Mouse (Mus musculus): Measurements from ENCODE around the gene Hgfac. TPM values are rescaled to one million over a fixed set of nuclear protein-coding genes. Genes with fewer than 3 reads are reported as not detected.

The Hgfac gene
- polyA plus RNA-seq, 1 experiment = 0.13 TPM

- no peak overlapping the region for H3K4me3 ChIP-seq (replicated peaks; ENCODE audit: insufficient read depth, low read depth, low read length)
- H3K4me1 ChIP-seq (ENCODE audit: control insufficient read depth, insufficient read depth, low read length) = no peaks in the 10 kb centered on the region; the same call in 1 of the 2 replicates
- H3K27ac ChIP-seq (ENCODE audit: insufficient read depth, low read length) = no peak overlapping the region
- WGBS = 76% methylated on average over 2 of the region's 2 CpGs
- TF ChIP-seq CTCF (IDR thresholded peaks at IDR 0.05; ENCODE audit: borderline replicate concordance, insufficient read depth, low read depth, low read length) (no peak), POLR2A (IDR thresholded peaks at IDR 0.05; ENCODE audit: borderline replicate concordance, insufficient read depth, low read length) (no peak)
- DNase-seq = no peak
- H3K27me3 ChIP-seq (ENCODE audit: control insufficient read depth, insufficient read depth, low read length) = no peaks in the 10 kb centered on the region
Measured at GRCm38 (mm10) chr5:35006599-35006998, 34.7 kb upstream of the Hgfac start.

DNA sequence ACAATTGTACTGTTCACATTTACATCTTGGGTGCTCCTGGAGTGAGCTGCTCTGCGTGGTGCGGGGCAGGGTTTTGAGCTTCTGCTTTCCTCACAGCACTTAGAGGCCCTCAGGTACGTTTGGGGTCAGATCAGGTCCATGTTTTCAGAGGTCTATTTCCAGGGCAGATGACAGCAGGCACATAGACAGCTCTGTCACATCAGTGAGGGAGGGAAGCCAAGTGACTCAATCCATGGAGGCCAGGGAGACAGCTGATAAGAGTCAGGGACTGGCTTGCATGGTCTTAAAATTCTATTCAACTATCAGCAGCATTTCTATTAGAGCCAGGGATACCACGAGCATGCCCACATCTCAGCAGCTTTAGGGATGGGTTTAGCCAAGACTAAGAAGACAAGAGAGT, 32.1 kb upstream of the Hgfac start:
- H3K27me3 ChIP-seq (ENCODE audit: control insufficient read depth, insufficient read depth, low read length) = no peaks in the 10 kb centered on the region

GRCm38 (mm10) chr5:35010656-35011055, 30.7 kb upstream of the Hgfac start:
- DNase-seq = no peak
- WGBS = 44% methylated on average over 5 of the region's 5 CpGs
- TF ChIP-seq CTCF (IDR thresholded peaks at IDR 0.05; ENCODE audit: borderline replicate concordance, insufficient read depth, low read depth, low read length) (no peak), POLR2A (IDR thresholded peaks at IDR 0.05; ENCODE audit: borderline replicate concordance, insufficient read depth, low read length) (no peak)
- Histone ChIP-seq H3K27ac (ENCODE audit: insufficient read depth, low read length) (no peak overlapping the region), H3K4me1 (ENCODE audit: control insufficient read depth, insufficient read depth, low read length) (no peaks in the 10 kb centered on the region), H3K4me3 (replicated peaks; ENCODE audit: insufficient read depth, low read depth, low read length) (no peak overlapping the region), H3K27me3 (ENCODE audit: control insufficient read depth, insufficient read depth, low read length) (no peaks in the 10 kb centered on the region)

More for the DNA sequence above, 32.1 kb upstream of the Hgfac start:
- Histone ChIP-seq H3K27ac (ENCODE audit: insufficient read depth, low read length) (no peak overlapping the region), H3K4me3 (replicated peaks; ENCODE audit: insufficient read depth, low read depth, low read length) (no peak overlapping the region), H3K4me1 (ENCODE audit: control insufficient read depth, insufficient read depth, low read length) (no peaks in the 10 kb centered on the region)
- WGBS = 78% methylated on average over 4 of the region's 4 CpGs
- no peak for DNase-seq
- no peak for TF ChIP-seq CTCF (IDR thresholded peaks at IDR 0.05; ENCODE audit: borderline replicate concordance, insufficient read depth, low read depth, low read length)
- no peak for TF ChIP-seq POLR2A (IDR thresholded peaks at IDR 0.05; ENCODE audit: borderline replicate concordance, insufficient read depth, low read length)

- TF ChIP-seq POLR2A (IDR thresholded peaks at IDR 0.05; ENCODE audit: borderline replicate concordance, insufficient read depth, low read length) (no peak), CTCF (IDR thresholded peaks at IDR 0.05; ENCODE audit: borderline replicate concordance, insufficient read depth, low read depth, low read length) (no peak)
Measured at GRCm38 (mm10) chr5:35011156-35011923, 30.0 kb upstream of the Hgfac start.

GRCm38 (mm10) chr5:35014036-35014435, 27.3 kb upstream of the Hgfac start:
- 46% methylated on average over 6 of the region's 6 CpGs for WGBS

More at GRCm38 (mm10) chr5:35011156-35011923, 30.0 kb upstream of the Hgfac start:
- no peak overlapping the region for H3K4me3 ChIP-seq (replicated peaks; ENCODE audit: insufficient read depth, low read depth, low read length)
- no peak for DNase-seq
- H3K27ac ChIP-seq (ENCODE audit: insufficient read depth, low read length) = no peak overlapping the region
- H3K4me1 ChIP-seq (ENCODE audit: control insufficient read depth, insufficient read depth, low read length) = no peaks in the 10 kb centered on the region
- no peaks in the 10 kb centered on the region for H3K27me3 ChIP-seq (ENCODE audit: control insufficient read depth, insufficient read depth, low read length)
- 51% methylated on average over 6 of the region's 6 CpGs for WGBS

GRCm38 (mm10) chr5:35019673-35020300, 21.5 kb upstream of the Hgfac start:
- no peaks in the 10 kb centered on the region for H3K4me1 ChIP-seq (ENCODE audit: control insufficient read depth, insufficient read depth, low read length)
- 82% methylated on average over 9 of the region's 9 CpGs for WGBS
- no peaks in the 10 kb centered on the region for H3K27me3 ChIP-seq (ENCODE audit: control insufficient read depth, insufficient read depth, low read length)
- no peak overlapping the region for H3K4me3 ChIP-seq (replicated peaks; ENCODE audit: insufficient read depth, low read depth, low read length)
- H3K27ac ChIP-seq (ENCODE audit: insufficient read depth, low read length) = no peak overlapping the region
- DNase-seq = no peak
- TF ChIP-seq POLR2A (IDR thresholded peaks at IDR 0.05; ENCODE audit: borderline replicate concordance, insufficient read depth, low read length) = no peak
- no peak for TF ChIP-seq CTCF (IDR thresholded peaks at IDR 0.05; ENCODE audit: borderline replicate concordance, insufficient read depth, low read depth, low read length)

More at GRCm38 (mm10) chr5:35014036-35014435, 27.3 kb upstream of the Hgfac start:
- no peak overlapping the region for H3K27ac ChIP-seq (ENCODE audit: insufficient read depth, low read length)
- no peak overlapping the region for H3K4me3 ChIP-seq (replicated peaks; ENCODE audit: insufficient read depth, low read depth, low read length)
- H3K27me3 ChIP-seq (ENCODE audit: control insufficient read depth, insufficient read depth, low read length) = no peaks in the 10 kb centered on the region
- H3K4me1 ChIP-seq (ENCODE audit: control insufficient read depth, insufficient read depth, low read length) = no peaks in the 10 kb centered on the region
- no peak for DNase-seq
- TF ChIP-seq CTCF (IDR thresholded peaks at IDR 0.05; ENCODE audit: borderline replicate concordance, insufficient read depth, low read depth, low read length) = no peak
- TF ChIP-seq POLR2A (IDR thresholded peaks at IDR 0.05; ENCODE audit: borderline replicate concordance, insufficient read depth, low read length) = no peak

DNA sequence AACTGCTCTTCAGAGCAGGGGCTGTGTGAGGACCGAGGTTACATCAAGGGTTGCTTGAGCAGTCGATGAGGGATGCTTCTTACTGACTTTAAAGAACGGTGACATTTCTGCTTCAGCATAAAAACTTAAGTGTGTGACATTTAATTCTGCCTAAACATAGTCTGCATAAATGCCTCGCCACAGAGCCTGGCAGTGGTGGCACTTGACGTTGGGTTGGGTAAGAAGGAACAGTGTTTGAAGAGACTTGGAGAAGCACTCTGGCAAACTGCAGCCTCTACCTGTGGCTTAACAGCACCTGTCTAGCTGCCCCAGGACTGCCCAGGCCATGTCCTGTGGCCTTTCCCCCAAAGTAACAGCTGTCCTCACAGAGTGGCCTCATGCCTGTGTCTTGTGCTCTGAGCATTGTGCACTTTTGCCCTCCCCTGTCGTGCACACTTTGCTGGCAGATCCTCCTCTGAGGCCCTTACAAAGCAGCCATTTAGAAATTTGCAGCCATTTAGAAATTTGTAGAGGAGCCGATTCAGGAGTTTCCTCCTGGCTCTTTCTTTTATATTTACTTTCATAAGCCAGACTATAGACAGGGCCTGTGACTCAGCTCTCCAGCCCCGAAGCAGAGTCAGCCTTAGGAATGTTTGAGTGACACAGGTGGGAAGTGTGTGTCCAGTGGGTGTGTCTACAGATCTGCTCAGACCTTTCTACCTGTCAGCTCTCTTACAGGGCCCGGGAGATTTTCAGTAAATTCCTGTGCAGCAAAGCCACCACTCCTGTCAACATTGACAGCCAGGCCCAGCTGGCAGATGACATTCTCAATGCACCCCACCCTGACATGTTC, 20.7 kb upstream of the Hgfac start:
- no peaks in the 10 kb centered on the region for H3K27me3 ChIP-seq (ENCODE audit: control insufficient read depth, insufficient read depth, low read length)
- WGBS = 83% methylated on average over 9 of the region's 9 CpGs
- TF ChIP-seq POLR2A (IDR thresholded peaks at IDR 0.05; ENCODE audit: borderline replicate concordance, insufficient read depth, low read length) = no peak
- TF ChIP-seq CTCF (IDR thresholded peaks at IDR 0.05; ENCODE audit: borderline replicate concordance, insufficient read depth, low read depth, low read length) = no peak
- no peak overlapping the region for H3K4me3 ChIP-seq (replicated peaks; ENCODE audit: insufficient read depth, low read depth, low read length)
- no peak overlapping the region for H3K27ac ChIP-seq (ENCODE audit: insufficient read depth, low read length)
- no peaks in the 10 kb centered on the region for H3K4me1 ChIP-seq (ENCODE audit: control insufficient read depth, insufficient read depth, low read length)
- DNase-seq = no peak
